Mouse (Mus musculus): ENCODE results near the gene Cox20. TPM values are rescaled to one million over a fixed set of nuclear protein-coding genes. Genes with fewer than 3 reads are reported as not detected.

The Cox20 gene
- polyA plus RNA-seq, 1 experiment from 2014 or later = 124 TPM

- no peaks in the 10 kb centered on the region for H3K9me3 ChIP-seq
- no peak for ATAC-seq (ENCODE audit: borderline replicate concordance, extremely low read depth, low FRiP score, low TSS enrichment)
- WGBS = 53% methylated on average over 4 of the region's 4 CpGs
- no peak overlapping the region for H3K4me2 ChIP-seq
- no peak overlapping the region for H3K27ac ChIP-seq
- H3K27me3 ChIP-seq = no peaks in the 10 kb centered on the region
- no peak overlapping the region for H3K4me3 ChIP-seq
- no peak overlapping the region for H3K9ac ChIP-seq
- peaks cover 46% of the 10 kb centered on the region for H3K36me3 ChIP-seq
- peaks cover 30% of the 10 kb centered on the region for H3K4me1 ChIP-seq
Measured at GRCm38 (mm10) chr1:178321730-178322357, 2.9 kb downstream of the Cox20 start.

DNA sequence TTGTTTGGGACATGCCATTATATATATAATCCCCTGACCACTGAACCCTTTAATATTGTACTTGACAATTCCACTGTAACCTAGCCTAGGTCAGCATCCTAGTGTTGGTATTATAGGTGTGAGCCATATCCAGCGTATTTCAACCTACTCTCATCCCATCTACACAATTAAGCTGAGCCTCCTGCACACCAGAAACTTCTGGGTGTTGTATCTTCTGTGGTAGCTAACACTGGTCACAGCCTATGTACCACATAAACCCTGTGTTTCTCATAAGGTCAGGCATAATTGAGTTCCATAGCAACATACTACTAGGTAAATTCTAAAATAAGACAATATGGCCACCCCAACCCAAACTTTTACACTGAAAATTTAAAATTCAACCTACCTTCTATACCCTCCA lies 4.3 kb downstream of the Cox20 start:
- Histone ChIP-seq H3K9ac (no peak overlapping the region), H3K9me3 (no peaks in the 10 kb centered on the region), H3K4me3 (no peak overlapping the region), H3K36me3 (peaks cover 57% of the 10 kb centered on the region), H3K27me3 (no peaks in the 10 kb centered on the region), H3K27ac (no peak overlapping the region), H3K4me2 (no peak overlapping the region), H3K4me1 (peaks cover 25% of the 10 kb centered on the region)
- WGBS = 73% methylated on average over 1 of the region's 1 CpGs
- no peak for ATAC-seq (ENCODE audit: borderline replicate concordance, extremely low read depth, low FRiP score, low TSS enrichment)

DNA sequence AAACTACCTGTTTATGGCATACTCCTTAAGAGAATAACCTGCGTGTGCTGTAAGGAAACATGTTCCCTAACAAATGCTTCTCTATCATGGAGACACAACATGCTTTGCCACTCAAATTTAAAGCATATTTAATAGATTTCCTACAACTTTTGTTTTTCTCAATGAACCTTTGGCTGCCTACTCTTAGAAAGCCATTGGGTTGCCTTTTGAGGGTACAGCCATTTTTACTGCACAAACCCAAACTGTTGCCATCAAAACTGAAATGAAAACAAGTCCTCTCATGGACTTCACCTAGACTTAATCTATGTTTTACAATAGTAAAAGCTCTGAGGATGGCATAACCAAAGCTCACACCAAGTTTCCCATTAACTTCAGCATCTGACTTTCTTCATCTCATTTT lies 5.6 kb downstream of the Cox20 start:
- Histone ChIP-seq H3K27me3 (no peaks in the 10 kb centered on the region), H3K9ac (no peak overlapping the region), H3K4me2 (no peak overlapping the region), H3K4me3 (no peak overlapping the region), H3K36me3 (peaks cover 65% of the 10 kb centered on the region), H3K27ac (no peak overlapping the region), H3K4me1 (peaks cover 28% of the 10 kb centered on the region), H3K9me3 (no peaks in the 10 kb centered on the region)
- ATAC-seq (ENCODE audit: borderline replicate concordance, extremely low read depth, low FRiP score, low TSS enrichment) = no peak
- WGBS = 91% methylated on average over 1 of the region's 1 CpGs

DNA sequence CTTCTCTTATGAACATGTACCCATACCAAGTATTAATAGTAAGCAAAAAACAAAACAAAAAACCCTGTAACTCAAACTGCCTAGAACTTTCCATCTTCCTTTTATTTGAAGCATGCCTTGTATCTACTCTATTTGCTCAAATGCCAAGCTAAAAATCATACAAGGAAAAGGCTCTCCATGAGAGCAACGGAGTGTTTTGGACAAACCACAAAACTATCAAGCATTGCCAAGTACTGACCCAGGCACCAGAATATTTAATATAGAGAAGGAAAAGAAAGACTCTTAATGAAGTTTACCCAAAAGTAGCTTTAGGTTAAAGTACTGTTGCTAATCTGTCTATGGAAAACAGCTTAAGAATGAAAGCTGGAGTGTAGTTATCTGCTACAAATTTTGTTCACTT lies 7.4 kb downstream of the Cox20 start:
- H3K4me2 ChIP-seq = no peak overlapping the region
- no peaks in the 10 kb centered on the region for H3K9me3 ChIP-seq
- H3K4me3 ChIP-seq = no peak overlapping the region
- H3K9ac ChIP-seq = no peak overlapping the region
- H3K27ac ChIP-seq = no peak overlapping the region
- 86% methylated on average over 1 of the region's 1 CpGs for WGBS
- no peaks in the 10 kb centered on the region for H3K27me3 ChIP-seq
- no peak for ATAC-seq (ENCODE audit: borderline replicate concordance, extremely low read depth, low FRiP score, low TSS enrichment)
- peaks cover 17% of the 10 kb centered on the region; the same call in 1 of the 2 replicates for H3K4me1 ChIP-seq
- H3K36me3 ChIP-seq = peaks cover 76% of the 10 kb centered on the region

GRCm38 (mm10) chr1:178326950-178327349 lies 8.0 kb downstream of the Cox20 start:
- Histone ChIP-seq H3K27ac (no peak overlapping the region), H3K27me3 (no peaks in the 10 kb centered on the region), H3K4me3 (no peak overlapping the region), H3K9me3 (no peaks in the 10 kb centered on the region), H3K9ac (no peak overlapping the region), H3K4me1 (peaks cover 14% of the 10 kb centered on the region; the same call in 1 of the 2 replicates), H3K36me3 (peaks cover 77% of the 10 kb centered on the region), H3K4me2 (no peak overlapping the region)
- ATAC-seq (ENCODE audit: borderline replicate concordance, extremely low read depth, low FRiP score, low TSS enrichment) = no peak
- 92% methylated on average over 1 of the region's 1 CpGs for WGBS

DNA sequence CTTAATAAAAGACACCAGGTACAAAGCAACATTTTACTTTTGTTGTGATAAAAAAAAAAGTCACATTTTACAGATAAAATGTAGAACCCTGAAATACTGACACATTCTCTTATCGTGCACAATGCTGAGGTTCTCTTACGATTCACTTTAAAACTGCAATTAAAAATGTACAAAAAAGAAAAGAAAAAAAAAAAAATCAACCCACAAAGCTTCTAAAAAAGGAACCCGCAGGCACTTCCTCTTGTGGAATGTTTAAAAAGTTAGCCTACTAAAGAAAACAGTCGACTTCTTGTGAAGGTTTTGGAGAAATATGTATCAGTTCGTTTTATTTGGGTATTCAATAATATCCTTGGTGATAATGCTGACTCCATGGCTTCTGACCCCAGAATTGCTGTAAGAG lies 10.1 kb downstream of the Cox20 start:
- WGBS = 67% methylated on average over 5 of the region's 5 CpGs
- Histone ChIP-seq H3K36me3 (peaks cover 78% of the 10 kb centered on the region), H3K9me3 (no peaks in the 10 kb centered on the region)

DNA sequence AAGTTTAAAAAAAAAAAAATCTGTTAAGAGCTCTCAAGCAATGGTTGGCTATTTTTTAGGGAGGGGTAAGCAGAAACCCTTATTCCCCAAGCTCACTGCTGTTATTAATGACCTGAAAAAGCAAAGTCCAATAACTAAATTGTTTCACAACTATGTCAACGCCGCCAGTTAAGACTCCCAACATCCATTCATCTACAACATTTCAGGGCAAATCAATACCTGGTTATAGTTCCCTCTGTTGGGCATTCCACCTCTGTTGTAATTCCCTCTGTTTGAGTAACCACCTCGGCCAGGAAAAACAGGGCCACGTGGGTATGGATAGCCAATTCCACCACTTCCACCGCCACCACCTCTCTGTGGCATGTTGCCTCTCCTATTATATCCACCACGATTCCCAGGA lies 11.0 kb downstream of the Cox20 start:
- WGBS = 67% methylated on average over 6 of the region's 6 CpGs

More for the DNA sequence above, 10.1 kb downstream of the Cox20 start:
- H3K9ac ChIP-seq = no peak overlapping the region
- ATAC-seq (ENCODE audit: borderline replicate concordance, extremely low read depth, low FRiP score, low TSS enrichment) = no peak
- no peak overlapping the region for H3K27ac ChIP-seq
- H3K27me3 ChIP-seq = no peaks in the 10 kb centered on the region
- no peak overlapping the region for H3K4me2 ChIP-seq
- no peak overlapping the region for H3K4me3 ChIP-seq
- peaks cover 15% of the 10 kb centered on the region for H3K4me1 ChIP-seq

DNA sequence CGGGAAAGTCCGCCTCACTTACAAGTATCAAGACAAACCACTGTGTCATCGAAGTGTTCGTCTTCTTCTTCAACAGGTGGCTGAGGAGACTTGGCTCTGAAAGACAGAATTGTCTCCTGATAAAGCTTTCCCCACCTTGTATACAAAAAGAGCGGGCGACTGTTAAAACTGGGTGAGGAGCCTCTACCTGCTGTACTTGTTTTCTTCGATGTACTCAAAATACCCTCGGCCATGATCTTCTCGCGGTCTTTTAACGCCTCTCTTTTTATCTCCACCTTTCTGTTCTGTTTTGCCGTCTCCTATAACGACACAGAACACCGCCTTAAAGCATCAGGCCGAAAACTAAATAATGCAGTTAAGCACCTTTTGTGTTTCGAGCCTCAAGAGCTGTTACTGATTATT lies 16.9 kb downstream of the Cox20 start:
- no peak for ATAC-seq (ENCODE audit: borderline replicate concordance, extremely low read depth, low FRiP score, low TSS enrichment)
- peak overlapping the region; percentile 73 for H3K4me2 ChIP-seq
- H3K4me3 ChIP-seq = peak overlapping the region; percentile 93
- WGBS = under 1% methylated on average over 16 of the region's 16 CpGs
- peak overlapping the region; percentile 100 for H3K27ac ChIP-seq
- peaks cover 36% of the 10 kb centered on the region for H3K36me3 ChIP-seq
- peaks cover 17% of the 10 kb centered on the region for H3K4me1 ChIP-seq
- no peaks in the 10 kb centered on the region for H3K27me3 ChIP-seq
- H3K9ac ChIP-seq = peak overlapping the region; percentile 100
- no peaks in the 10 kb centered on the region for H3K9me3 ChIP-seq

More for the DNA sequence above, 11.0 kb downstream of the Cox20 start:
- Histone ChIP-seq H3K27me3 (no peaks in the 10 kb centered on the region), H3K4me1 (peaks cover 20% of the 10 kb centered on the region), H3K9me3 (no peaks in the 10 kb centered on the region), H3K4me3 (no peak overlapping the region), H3K27ac (no peak overlapping the region), H3K9ac (no peak overlapping the region), H3K4me2 (no peak overlapping the region), H3K36me3 (peaks cover 77% of the 10 kb centered on the region)
- no peak for ATAC-seq (ENCODE audit: borderline replicate concordance, extremely low read depth, low FRiP score, low TSS enrichment)

GRCm38 (mm10) chr1:178336289-178336775 lies 17.4 kb downstream of the Cox20 start:
- peak overlapping the region; percentile 100 for H3K27ac ChIP-seq
- H3K4me1 ChIP-seq = peaks cover 17% of the 10 kb centered on the region
- no peaks in the 10 kb centered on the region for H3K9me3 ChIP-seq
- peak overlapping the region; percentile 93 for H3K4me3 ChIP-seq
- H3K4me2 ChIP-seq = peak overlapping the region; percentile 73
- peaks cover 31% of the 10 kb centered on the region for H3K36me3 ChIP-seq
- peak; percentile 91 for ATAC-seq (ENCODE audit: borderline replicate concordance, extremely low read depth, low FRiP score, low TSS enrichment)
- H3K27me3 ChIP-seq = no peaks in the 10 kb centered on the region
- H3K9ac ChIP-seq = peak overlapping the region; percentile 100
- under 1% methylated on average over 49 of the region's 53 CpGs for WGBS

- peaks cover 17% of the 10 kb centered on the region for H3K4me1 ChIP-seq
- peak; percentile 31 for ATAC-seq (ENCODE audit: borderline replicate concordance, extremely low read depth, low FRiP score, low TSS enrichment)
- WGBS = under 1% methylated on average over 74 of the region's 89 CpGs
- peak overlapping the region; percentile 100 for H3K27ac ChIP-seq
- H3K9me3 ChIP-seq = no peaks in the 10 kb centered on the region
- no peak overlapping the region; the same call in 1 of the 2 replicates for H3K4me2 ChIP-seq
- peak overlapping the region; percentile 93 for H3K4me3 ChIP-seq
- peaks cover 27% of the 10 kb centered on the region for H3K36me3 ChIP-seq
- H3K9ac ChIP-seq = peak overlapping the region; percentile 100
- no peaks in the 10 kb centered on the region for H3K27me3 ChIP-seq
Measured at GRCm38 (mm10) chr1:178336777-178337481, 18.0 kb downstream of the Cox20 start.

DNA sequence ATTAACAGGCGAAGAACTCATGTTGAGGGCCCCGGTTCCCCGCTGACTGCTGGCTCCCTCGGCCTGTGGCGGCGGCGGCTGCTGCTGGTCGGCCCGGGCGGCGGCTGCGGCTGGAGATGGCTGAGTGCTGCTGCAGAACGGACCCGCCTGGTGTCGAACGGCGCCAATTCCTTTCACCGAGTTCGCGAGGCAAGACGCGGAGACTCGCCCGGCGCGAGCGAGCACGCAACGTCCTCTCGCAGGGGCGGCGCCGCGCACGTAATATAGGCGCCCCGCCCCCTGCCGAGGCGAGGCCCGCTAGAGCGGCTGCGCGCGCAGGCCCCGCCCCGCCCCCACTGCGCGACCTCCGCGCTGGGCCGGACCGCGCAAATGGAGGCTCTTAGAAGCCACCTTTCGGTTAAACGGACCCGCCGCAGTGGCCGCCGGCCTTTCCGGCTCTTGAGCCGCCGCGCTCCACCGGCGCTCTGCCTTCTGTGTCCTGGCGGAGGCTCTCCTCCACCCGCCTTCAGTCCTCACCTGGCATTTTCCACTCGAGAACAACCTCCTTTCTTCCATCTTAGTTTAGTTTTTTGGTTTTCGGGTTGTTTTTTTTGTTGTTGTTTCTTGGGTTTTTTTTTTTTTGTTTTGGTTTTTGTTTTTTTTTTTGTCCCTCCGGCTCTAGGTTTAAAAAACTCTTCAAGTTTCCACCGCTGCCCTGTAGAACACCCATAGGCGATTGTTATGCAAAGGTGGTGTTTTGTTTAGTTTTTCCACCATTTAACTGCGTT lies 18.8 kb downstream of the Cox20 start, which contains the start of gene Hnrnpu:
Gene Hnrnpu, minus strand, starts transcription at position 247 of the 767 bp plus-strand sequence.
- peak within 1 kb of the TSS; percentile 100 for H3K27ac ChIP-seq
- peaks cover 19% of the 10 kb centered on the region for H3K36me3 ChIP-seq
- H3K9me3 ChIP-seq = no peaks in the 10 kb centered on the region
- no peaks in the 10 kb centered on the region for H3K27me3 ChIP-seq
- ATAC-seq (ENCODE audit: borderline replicate concordance, extremely low read depth, low FRiP score, low TSS enrichment) = peak; percentile 88
- peaks cover 17% of the 10 kb centered on the region for H3K4me1 ChIP-seq
- peak within 1 kb of the TSS; percentile 55 for H3K4me2 ChIP-seq
- WGBS = under 1% methylated on average over 73 of the region's 73 CpGs
- peak within 1 kb of the TSS; percentile 93 for H3K4me3 ChIP-seq
- peak within 1 kb of the TSS; percentile 100 for H3K9ac ChIP-seq

Measured in lung, embryonic 15.5 days (tissue).